Mouse (Mus musculus) kidney, adult 2 months (tissue): ENCODE results near the gene Tmem269. TPM values are rescaled to one million over a fixed set of nuclear protein-coding genes. Genes with fewer than 3 reads are reported as not detected.

Source experiments
- DNase-seq: peaks from one replicate; pipeline ENCODE4 v3.0.0; 2021
- H3K27ac ChIP-seq: fragments of 200-500 bp; 2 replicates; pipeline ENCODE4 v1.5.1; 2012; ENCODE audit warnings: low read depth, low read length, control low read depth, inconsistent platforms; ENCODE audit not compliant: insufficient read depth
- H3K27me3 ChIP-seq: fragments of 200-500 bp; replicated peaks from 2 replicates; pipeline ENCODE4 v1.6.1; 2012; ENCODE audit warnings: mild to moderate bottlenecking, moderate library complexity, low read length, inconsistent platforms; ENCODE audit not compliant: control insufficient read depth, insufficient read depth
- H3K36me3 ChIP-seq: fragments of 200-500 bp; 2 replicates; pipeline ENCODE4 v1.6.1; 2012; ENCODE audit warnings: mild to moderate bottlenecking, moderate library complexity, low read length, inconsistent platforms; ENCODE audit not compliant: control insufficient read depth, insufficient read depth
- H3K4me1 ChIP-seq: fragments of 200-500 bp; 2 replicates; pipeline ENCODE4 v1.6.1; 2011; ENCODE audit warnings: low read length; ENCODE audit not compliant: control insufficient read depth, insufficient read depth
- H3K4me3 ChIP-seq: fragments of 200-500 bp; 2 replicates; pipeline ENCODE4 v1.5.1; 2011; ENCODE audit warnings: mild to moderate bottlenecking, low read depth, low read length, control low read depth; ENCODE audit not compliant: insufficient read depth
- CTCF ChIP-seq: fragments of 200-500 bp; conservative IDR thresholded peaks from 2 replicates; pipeline ENCODE4 v1.5.1; 2011; ENCODE audit warnings: low read depth, mild to moderate bottlenecking, control low read depth, low read length, moderate library complexity, mixed read lengths; ENCODE audit not compliant: insufficient read depth, insufficient read length
- POLR2A ChIP-seq: fragments of 200-500 bp; IDR thresholded peaks from one replicate; pipeline ENCODE4 v1.6.1; 2011; ENCODE audit warnings: low read depth, low read length, control low read depth
- WGBS: fragments of 180-500 bp; shearing (Covaris S2); methylation state at CpG from one replicate; pipeline ENCODE4 v1.1.7; 2018; 5-methylcytosine and 5-hydroxymethylcytosine counted together
- polyA plus RNA-seq: library from polyadenylated mRNA; depleted of rRNA; stranded (reverse); fragments of >200 nt; gene quantifications from 2 replicates; pipeline ENCODE4 v1.2.3, GENCODE M21; 2012; rRNA removed

Tmem269 gene
- polyA plus RNA-seq, result 0.13 and 0.29 TPM in 2 replicates

DNA sequence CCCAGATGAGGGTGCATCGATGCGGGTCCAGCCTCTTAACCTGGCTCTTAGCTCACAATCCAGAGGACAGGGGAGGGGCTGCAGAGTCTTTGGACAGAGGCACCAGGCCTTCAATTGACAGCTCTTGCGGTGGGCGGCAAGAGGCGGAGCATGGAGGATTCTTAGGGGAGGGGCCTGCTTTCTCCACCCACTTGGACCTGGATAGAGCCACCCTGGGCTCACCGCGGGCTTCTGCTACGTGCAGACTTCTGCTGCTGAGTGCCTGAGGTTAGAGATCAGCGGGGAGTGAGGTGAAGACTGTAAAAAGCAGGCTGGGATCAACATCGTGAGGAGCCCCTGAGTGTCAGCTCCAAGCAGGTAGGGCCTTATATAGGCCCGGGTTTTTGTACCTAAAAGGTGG lies at the start of gene Tmem269:
Gene Tmem269, minus strand, starts transcription at position 49 of the 400 bp plus-strand sequence.
- 30% methylated on average over 11 of the region's 11 CpGs for WGBS
- H3K4me3 ChIP-seq, result no peak within 1 kb of the TSS
- no peaks in the 10 kb centered on the region for H3K4me1 ChIP-seq
- DNase-seq, result no peak
- no peaks in the 10 kb centered on the region for H3K36me3 ChIP-seq
- H3K27ac ChIP-seq, result no peak within 1 kb of the TSS
- no peaks in the 10 kb centered on the region for H3K27me3 ChIP-seq
- TF ChIP-seq POLR2A, result no peak
- no peak for TF ChIP-seq CTCF

DNA sequence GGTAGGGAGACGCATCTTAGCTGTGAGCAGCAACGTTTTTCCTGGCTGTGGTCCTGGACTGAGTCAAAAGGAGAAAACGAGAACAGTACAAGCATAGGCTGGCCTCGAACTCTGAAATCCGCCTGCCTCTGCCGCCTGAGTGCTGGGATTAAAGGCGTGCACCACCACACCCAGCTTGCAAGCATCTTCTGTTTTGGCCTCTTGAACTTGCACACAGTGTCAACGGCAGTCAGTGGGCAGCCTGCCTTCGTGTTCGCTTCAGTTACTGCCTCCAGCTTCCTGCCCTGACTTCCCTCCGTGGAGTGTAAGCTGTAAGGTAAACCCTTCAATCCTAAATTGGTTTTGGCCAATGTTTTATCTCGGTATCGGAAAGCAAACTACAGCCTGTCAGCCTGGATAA lies 48.6 kb upstream of the Tmem269 start:
- Histone ChIP-seq H3K27ac (no peak overlapping the region), H3K36me3 (no peaks in the 10 kb centered on the region), H3K4me3 (no peak overlapping the region), H3K4me1 (no peaks in the 10 kb centered on the region), H3K27me3 (no peaks in the 10 kb centered on the region)
- TF ChIP-seq POLR2A (no peak), CTCF (no peak)
- no peak for DNase-seq
- 57% methylated on average over 13 of the region's 13 CpGs for WGBS

DNA sequence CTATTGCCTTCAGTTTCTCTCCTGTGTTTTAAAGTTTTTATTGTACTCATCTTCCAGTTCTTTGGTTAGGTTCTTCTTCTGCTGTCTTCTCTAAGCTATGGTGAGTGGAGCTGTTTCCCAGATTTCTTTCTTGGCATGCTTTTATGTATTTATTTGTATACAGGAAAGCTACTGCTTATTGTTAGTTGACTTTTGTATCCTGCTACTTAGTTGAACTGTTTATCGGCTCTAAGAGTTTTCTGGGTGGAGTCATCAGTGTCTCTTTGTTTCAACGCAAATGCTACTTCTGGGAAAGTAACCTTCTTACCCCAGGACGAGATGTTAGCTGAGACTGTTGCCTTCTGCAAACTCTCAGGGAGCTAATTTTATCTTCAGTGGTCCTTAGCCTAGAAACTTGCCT lies 45.4 kb upstream of the Tmem269 start:
- no peak for DNase-seq
- no peak overlapping the region for H3K4me3 ChIP-seq

DNA sequence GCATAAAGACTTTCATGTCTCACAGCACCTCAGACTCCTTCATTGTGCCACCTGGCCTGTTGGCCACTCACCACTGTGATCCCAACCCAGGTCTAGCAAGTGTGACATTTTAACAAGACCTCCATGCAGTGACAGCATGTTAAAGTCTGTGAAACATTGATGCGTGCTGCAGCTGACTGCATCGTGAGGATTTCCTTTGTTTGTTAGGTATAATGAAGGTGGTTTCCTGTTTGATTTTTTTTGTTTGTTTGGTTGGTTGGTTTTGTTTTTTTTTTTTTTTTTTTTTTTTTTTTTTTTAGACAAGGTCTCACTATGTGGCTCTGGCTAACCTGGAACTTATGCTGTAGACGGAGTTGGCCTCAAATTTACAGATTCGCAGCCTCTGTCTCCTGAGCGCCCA lies 44.5 kb upstream of the Tmem269 start:
- H3K36me3 ChIP-seq, result no peaks in the 10 kb centered on the region
- peaks cover 4% of the 10 kb centered on the region; the same call in 1 of the 2 replicates for H3K4me1 ChIP-seq
- TF ChIP-seq CTCF (no peak), POLR2A (no peak)
- H3K4me3 ChIP-seq, result no peak overlapping the region
- H3K27ac ChIP-seq, result no peak overlapping the region
- WGBS, result 79% methylated on average over 5 of the region's 5 CpGs
- no peak for DNase-seq
- H3K27me3 ChIP-seq, result no peaks in the 10 kb centered on the region

More for the DNA sequence above, 45.4 kb upstream of the Tmem269 start:
- 66% methylated on average over 3 of the region's 3 CpGs for WGBS
- TF ChIP-seq CTCF, result no peak
- no peak for TF ChIP-seq POLR2A
- no peaks in the 10 kb centered on the region for H3K36me3 ChIP-seq
- no peak overlapping the region for H3K27ac ChIP-seq
- no peaks in the 10 kb centered on the region for H3K27me3 ChIP-seq
- peaks cover 4% of the 10 kb centered on the region; the same call in 1 of the 2 replicates for H3K4me1 ChIP-seq

DNA sequence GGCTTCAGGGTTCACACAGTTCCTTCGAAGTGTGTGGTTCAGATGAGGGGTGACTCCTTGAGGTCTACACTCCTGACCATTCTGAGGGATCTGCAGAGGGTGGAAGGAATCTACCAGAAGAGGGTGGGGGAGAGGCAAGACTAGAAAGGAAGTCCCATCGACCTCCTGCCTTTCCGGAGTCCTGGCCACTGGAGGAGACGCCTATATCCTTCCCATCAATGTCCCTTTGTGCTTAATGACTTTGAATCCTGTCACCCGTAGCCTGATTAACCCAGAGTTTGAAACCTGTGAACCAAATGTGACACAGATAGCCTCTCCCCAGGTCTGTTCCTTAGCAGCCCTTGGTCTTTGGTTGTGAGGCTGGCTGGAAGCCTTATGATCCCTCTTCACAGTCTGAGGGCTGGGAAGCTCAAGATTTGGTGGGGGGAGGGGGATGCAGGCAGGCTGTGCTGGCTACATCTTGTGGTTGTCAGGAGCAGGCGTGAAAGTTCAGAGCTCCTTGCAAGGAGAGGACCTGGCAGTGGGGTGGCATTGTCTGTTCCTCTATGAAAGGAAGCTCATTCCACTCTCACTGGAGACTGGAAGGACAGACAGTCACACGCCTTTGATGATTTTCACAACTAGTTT lies 43.2 kb upstream of the Tmem269 start:
- WGBS, result 37% methylated on average over 7 of the region's 7 CpGs
- H3K27me3 ChIP-seq, result no peaks in the 10 kb centered on the region
- no peaks in the 10 kb centered on the region for H3K36me3 ChIP-seq
- H3K4me3 ChIP-seq, result no peak overlapping the region
- DNase-seq, result no peak
- no peak for TF ChIP-seq POLR2A
- H3K27ac ChIP-seq, result no peak overlapping the region
- H3K4me1 ChIP-seq, result peaks cover 4% of the 10 kb centered on the region; the same call in 1 of the 2 replicates

DNA sequence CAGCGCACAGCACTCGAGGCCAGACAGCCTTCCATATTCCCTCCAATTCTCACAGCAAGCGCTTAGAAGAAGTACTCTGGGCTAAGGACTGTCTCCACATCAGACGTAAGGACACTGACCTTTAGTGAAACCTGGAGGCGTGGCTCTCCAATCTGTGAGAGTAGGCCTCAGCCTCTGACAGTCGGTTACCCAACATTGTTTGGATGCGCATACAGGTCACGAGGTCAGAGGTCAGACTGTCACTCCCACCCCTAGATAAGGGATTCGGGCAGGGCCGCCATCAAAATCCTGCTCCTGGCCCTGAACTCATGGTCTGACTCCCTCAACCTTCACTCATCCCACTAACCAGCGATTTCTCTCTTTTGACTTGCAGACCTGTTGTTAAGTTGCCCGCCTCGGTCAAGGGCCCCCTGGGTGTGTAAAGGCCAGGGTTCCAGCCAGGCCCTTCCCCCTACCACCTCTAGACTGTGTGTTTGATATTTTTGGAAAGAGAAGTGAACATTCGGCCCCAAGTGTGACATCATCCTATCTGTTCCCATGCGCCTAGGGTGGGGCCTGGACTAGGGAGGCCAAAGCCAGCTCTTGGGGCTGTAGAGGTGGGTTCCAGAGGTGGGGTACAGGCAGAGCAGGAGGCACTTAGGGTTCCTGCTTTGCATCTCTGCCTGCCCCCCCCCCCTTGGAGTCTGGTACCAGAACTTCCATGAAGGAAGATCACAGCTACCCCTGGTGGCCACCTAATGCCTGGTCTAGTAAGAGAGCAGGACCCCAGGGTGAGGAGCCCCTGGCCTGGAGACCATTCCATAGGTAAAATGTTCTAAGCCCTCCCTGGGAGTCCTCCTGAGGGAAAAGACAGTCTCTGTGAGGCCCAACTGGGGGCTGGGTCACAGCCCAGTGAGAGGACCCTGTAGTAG lies 41.6 kb upstream of the Tmem269 start:
- TF ChIP-seq CTCF, result no peak
- no peak for TF ChIP-seq POLR2A
- H3K36me3 ChIP-seq, result no peaks in the 10 kb centered on the region
- no peaks in the 10 kb centered on the region for H3K27me3 ChIP-seq
- peaks cover 4% of the 10 kb centered on the region; the same call in 1 of the 2 replicates for H3K4me1 ChIP-seq
- no peak overlapping the region for H3K27ac ChIP-seq
- H3K4me3 ChIP-seq, result no peak overlapping the region
- 87% methylated on average over 15 of the region's 15 CpGs for WGBS
- no peak for DNase-seq

DNA sequence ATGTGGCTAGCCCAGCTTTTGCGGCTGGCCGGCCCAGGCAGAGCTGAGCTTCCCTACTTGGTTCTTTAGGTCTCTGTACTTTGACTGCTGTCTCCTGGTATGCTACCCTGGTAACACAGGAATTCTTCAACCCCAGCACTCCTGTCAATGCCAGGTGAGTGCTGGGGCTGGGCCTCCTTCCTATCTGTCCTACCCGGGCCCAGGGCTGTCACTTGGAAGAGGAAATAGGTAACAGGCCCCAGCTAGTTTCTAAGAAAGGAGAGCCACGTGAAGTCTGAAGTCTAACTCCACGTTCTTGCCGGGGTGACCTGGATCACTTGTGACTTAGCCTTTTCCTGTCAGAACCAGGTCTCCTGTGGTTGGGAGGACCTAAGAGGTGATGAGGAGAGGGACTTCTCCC lies 39.1 kb upstream of the Tmem269 start:
- Histone ChIP-seq H3K36me3 (no peaks in the 10 kb centered on the region), H3K27me3 (no peaks in the 10 kb centered on the region), H3K4me1 (peaks cover 4% of the 10 kb centered on the region; the same call in 1 of the 2 replicates), H3K4me3 (peak overlapping the region; percentile 55), H3K27ac (0 out of 2 replicates have a peak overlapping the region, but pooled peaks have one; percentile 24)
- DNase-seq, result peak; percentile 76
- 53% methylated on average over 6 of the region's 6 CpGs for WGBS
- no peak for TF ChIP-seq POLR2A
- no peak for TF ChIP-seq CTCF
